7 mouse cellular contexts compared by ENCODE assay signal in genomic region chr6:65150703-65151102, GRCm38 (mm10). TPM values are rescaled to one million over a fixed set of nuclear protein-coding genes. Genes with fewer than 3 reads are reported as not detected.
DNase-seq lines count a peak whose midpoint lies in the region; ATAC-seq lines count a peak whose summit lies in the region.

No protein-coding gene starts in this region.

- no peak for ATAC-seq in lung, embryonic 15.5 days (ENCODE audit: borderline replicate concordance, extremely low read depth, low FRiP score, low TSS enrichment)
- no peak for ATAC-seq in embryonic facial prominence, embryonic 11.5 days (replicated peaks; ENCODE audit: insufficient number of reproducible peaks, low FRiP score, low TSS enrichment, low read depth)
- no peak for ATAC-seq in stomach, embryonic 15.5 days (ENCODE audit: insufficient read depth, low FRiP score, low read depth)

- DNase-seq in lung, postnatal 10 days = no peak
- DNase-seq in embryonic facial prominence, embryonic 11.5 days (ENCODE audit: low spot score) = no peak
- DNase-seq in kidney, postnatal 4 days = peak; percentile 21 to 23
- DNase-seq in thymus, postnatal 36 days = no peak
- no peak for DNase-seq in thymus, postnatal 10 days (ENCODE audit: low spot score in 2 of 2)

- H3K36me3 ChIP-seq in lung, embryonic 15.5 days = no peaks in the 10 kb centered on the region
- no peaks in the 10 kb centered on the region for H3K36me3 ChIP-seq in embryonic facial prominence, embryonic 11.5 days (replicated peaks; ENCODE audit: control insufficient read depth, insufficient read depth, low read depth, low read length)
- no peaks in the 10 kb centered on the region for H3K36me3 ChIP-seq in stomach, embryonic 15.5 days

- whole genome bisulfite sequencing in lung, embryonic 15.5 days = 13% methylated on average over 22 of the region's 22 CpGs
- WGBS in embryonic facial prominence, embryonic 11.5 days = 4% methylated on average over 22 of the region's 22 CpGs
- WGBS in stomach, embryonic 15.5 days = 17% methylated on average over 22 of the region's 22 CpGs

- no peak overlapping the region for H3K9ac ChIP-seq in lung, embryonic 15.5 days
- peak overlapping the region; percentile 52; the same call in 1 of the 2 replicates for H3K9ac ChIP-seq in embryonic facial prominence, embryonic 11.5 days (replicated peaks; ENCODE audit: low read length)
- no peak overlapping the region for H3K9ac ChIP-seq in stomach, embryonic 15.5 days

- H3K4me3 ChIP-seq in lung, embryonic 15.5 days = no peak overlapping the region
- H3K4me3 ChIP-seq in embryonic facial prominence, embryonic 11.5 days (ENCODE audit: low read depth, low read length) = no peak overlapping the region
- no peak overlapping the region for H3K4me3 ChIP-seq in stomach, embryonic 15.5 days (replicated peaks)

- no peaks in the 10 kb centered on the region; the same call in 1 of the 2 replicates for H3K27me3 ChIP-seq in lung, embryonic 15.5 days
- no peaks in the 10 kb centered on the region for H3K27me3 ChIP-seq in embryonic facial prominence, embryonic 11.5 days (ENCODE audit: control insufficient read depth, insufficient read depth, low read length)
- H3K27me3 ChIP-seq in stomach, embryonic 15.5 days (replicated peaks) = no peaks in the 10 kb centered on the region

- no peaks in the 10 kb centered on the region for H3K9me3 ChIP-seq in lung, embryonic 15.5 days
- no peaks in the 10 kb centered on the region for H3K9me3 ChIP-seq in embryonic facial prominence, embryonic 11.5 days (replicated peaks; ENCODE audit: control insufficient read depth, low read length)
- no peaks in the 10 kb centered on the region for H3K9me3 ChIP-seq in stomach, embryonic 15.5 days

- peak overlapping the region; percentile 40 for H3K4me2 ChIP-seq in lung, embryonic 15.5 days
- H3K4me2 ChIP-seq in embryonic facial prominence, embryonic 11.5 days (ENCODE audit: low read depth, low read length) = peak overlapping the region; percentile 25
- peak overlapping the region; percentile 46 for H3K4me2 ChIP-seq in stomach, embryonic 15.5 days

- no peaks in the 10 kb centered on the region for H3K4me1 ChIP-seq in lung, embryonic 15.5 days
- H3K4me1 ChIP-seq in embryonic facial prominence, embryonic 11.5 days (ENCODE audit: control insufficient read depth, insufficient read depth, low read length) = no peaks in the 10 kb centered on the region
- H3K4me1 ChIP-seq in stomach, embryonic 15.5 days = no peaks in the 10 kb centered on the region

- no peak overlapping the region for H3K27ac ChIP-seq in lung, embryonic 15.5 days
- H3K27ac ChIP-seq in embryonic facial prominence, embryonic 11.5 days (replicated peaks; ENCODE audit: low read depth, low read length) = no peak overlapping the region
- no peak overlapping the region for H3K27ac ChIP-seq in stomach, embryonic 15.5 days

RNA-seq across cellular contexts. Expression of gene Hpgds, which starts 6.0 kb away (rescaled TPM):
- 2.9 and 3.4 TPM in 2 replicates for polyA plus RNA-seq in lung, embryonic 15.5 days (2015; fragmentation: Nextera tagmentation; extraction: Ambion mirVana)
- polyA plus RNA-seq in embryonic facial prominence, embryonic 11.5 days (2014; fragmentation: Nextera tagmentation; extraction: Ambion mirVana) = 2.8 and 4.8 TPM in 2 replicates
- polyA plus RNA-seq in stomach, embryonic 15.5 days (2015; fragmentation: Nextera tagmentation; extraction: Ambion mirVana) = 7.1 and 7.2 TPM in 2 replicates

Comparison
In these comparisons a context has a peak if more than half of its experiments do, and no peak if none do; other contexts are left out.
1. DNase-seq: peak in kidney, postnatal 4 days (2 of 2); none in lung, postnatal 10 days (single experiment), embryonic facial prominence, embryonic 11.5 days (single experiment), thymus, postnatal 36 days (0 of 2) and thymus, postnatal 10 days (0 of 2).
2. Peak in every context shown above with its lines, with median percentiles within 50 percentile points of each other: H3K4me2 ChIP-seq.